Mouse (Mus musculus): Measurements from ENCODE around the gene Klf5.

GRCm38 (mm10) chr14:99299022-99299481, 561 bp downstream of the Klf5 start:
- peak in 1 of 3 experiments; percentile 2; a peak in 1 of 6 replicates for TF ChIP-seq CTCF (IDR thresholded peaks at IDR 0.05 in 2 of 3, conservative IDR thresholded peaks at IDR 0.05 in 1 of 3; ENCODE audit: control insufficient read depth in 1 of 3, insufficient read depth in 1 of 3, low read depth in 2 of 3, low read length in 3 of 3, poor library complexity in 1 of 3, severe bottlenecking in 1 of 3)
- TF ChIP-seq SIN3A (IDR thresholded peaks at IDR 0.05; ENCODE audit: low read length): no peak
- TF ChIP-seq MYB (IDR thresholded peaks at IDR 0.05; ENCODE audit: low read depth, low read length): no peak
- no peak for TF ChIP-seq EP300 (IDR thresholded peaks at IDR 0.05; ENCODE audit: low read depth in 1 of 2, low read length in 2 of 2)
- no peak for TF ChIP-seq RCOR1 (IDR thresholded peaks at IDR 0.05; ENCODE audit: low read depth, low read length)
- no peak for TF ChIP-seq ZNF384 (IDR thresholded peaks at IDR 0.05; ENCODE audit: low read depth, low read length)
- no peak for TF ChIP-seq POLR2A (IDR thresholded peaks at IDR 0.05; ENCODE audit: control insufficient read depth in 1 of 2, insufficient read depth in 1 of 2, low read depth in 1 of 2, low read length in 2 of 2, poor library complexity in 1 of 2)
- TF ChIP-seq POLR2AphosphoS2 (IDR thresholded peaks at IDR 0.05; ENCODE audit: low read length): no peak
- peak; percentile 37 for TF ChIP-seq MXI1 (IDR thresholded peaks at IDR 0.05; ENCODE audit: low read depth, low read length)
- TF ChIP-seq TAL1 (IDR thresholded peaks at IDR 0.05; ENCODE audit: low read length): no peak
- TF ChIP-seq GATA1 (IDR thresholded peaks at IDR 0.05; ENCODE audit: low read depth, low read length): no peak
- no peak for TF ChIP-seq CHD1 (IDR thresholded peaks at IDR 0.05; ENCODE audit: low read depth, low read length)
- no peak for TF ChIP-seq MEF2A (IDR thresholded peaks at IDR 0.05; ENCODE audit: extremely low read depth, insufficient replicate concordance, low read depth, low read length, poor library complexity, severe bottlenecking)
- no peak for TF ChIP-seq ZMIZ1 (IDR thresholded peaks at IDR 0.05; ENCODE audit: low read depth, low read length)

All from MEL (cell line).